Mouse (Mus musculus) ES-Bruce4 (cell line): ENCODE measurements at regions not wholly inside any gene's neighbourhood (a gene's known extent, or its start where the extent isn't known, plus 50 kb on each side); places are given as distances from the start of the nearest gene placed in this dataset.

Source experiments
- H3K27ac ChIP-seq: 2 replicates; pipeline ENCODE4 v1.5.1; 2012; ENCODE audit warnings: low read length, inconsistent platforms; ENCODE audit not compliant: insufficient read depth
- H3K27me3 ChIP-seq: 2 replicates; pipeline ENCODE4 v1.6.1; 2012; ENCODE audit warnings: mild to moderate bottlenecking, low read length, inconsistent platforms; ENCODE audit not compliant: control insufficient read depth, poor library complexity, insufficient read depth, severe bottlenecking
- H3K36me3 ChIP-seq: 2 replicates; pipeline ENCODE4 v1.6.1; 2012; ENCODE audit warnings: inconsistent platforms, mild to moderate bottlenecking, low read length, moderate library complexity; ENCODE audit not compliant: control insufficient read depth, poor library complexity, insufficient read depth, severe bottlenecking
- H3K4me1 ChIP-seq: one replicate; pipeline ENCODE4 v1.8.1; 2011; ENCODE audit warnings: low read length; ENCODE audit not compliant: control insufficient read depth, insufficient read depth
- H3K4me3 ChIP-seq: 2 replicates; pipeline ENCODE4 v1.5.1; 2011; ENCODE audit warnings: low read depth, mild to moderate bottlenecking, low read length
- H3K9ac ChIP-seq: 2 replicates; pipeline ENCODE4 v1.6.1; 2012; ENCODE audit warnings: low read depth, mild to moderate bottlenecking, inconsistent platforms; ENCODE audit not compliant: poor library complexity, severe bottlenecking
- H3K9me3 ChIP-seq: replicated peaks from 2 replicates; pipeline ENCODE4 v1.6.1; 2012; ENCODE audit warnings: mild to moderate bottlenecking, low read length, inconsistent platforms; ENCODE audit not compliant: control insufficient read depth, poor library complexity, insufficient read depth, severe bottlenecking
- CTCF ChIP-seq: IDR thresholded peaks from one replicate; pipeline ENCODE4 v1.8.1; 2011; ENCODE audit warnings: low read depth, low read length
- EP300 ChIP-seq: IDR thresholded peaks from 2 replicates; pipeline ENCODE4 v1.6.1; 2011; ENCODE audit warnings: low read depth, low read length; ENCODE audit not compliant: insufficient read depth
- POLR2A ChIP-seq: IDR thresholded peaks from one replicate; pipeline ENCODE4 v1.8.1; 2011; ENCODE audit warnings: low read length; ENCODE audit not compliant: insufficient read depth

GRCm38 (mm10) chr9:61084655-61085230 is 287.4 kb upstream of the Tle3 start:
- TF ChIP-seq EP300: no peak
- no peak for TF ChIP-seq POLR2A
- TF ChIP-seq CTCF: no peak
- no peaks in the 10 kb centered on the region for H3K36me3 ChIP-seq
- no peak overlapping the region for H3K4me3 ChIP-seq
- no peaks in the 10 kb centered on the region for H3K4me1 ChIP-seq
- no peaks in the 10 kb centered on the region for H3K9me3 ChIP-seq
- no peak overlapping the region for H3K27ac ChIP-seq
- H3K9ac ChIP-seq: no peak overlapping the region
- H3K27me3 ChIP-seq: no peaks in the 10 kb centered on the region

- Histone ChIP-seq H3K9me3 (no peaks in the 10 kb centered on the region), H3K36me3 (no peaks in the 10 kb centered on the region), H3K27ac (no peak overlapping the region), H3K27me3 (no peaks in the 10 kb centered on the region), H3K9ac (no peak overlapping the region), H3K4me1 (no peaks in the 10 kb centered on the region), H3K4me3 (no peak overlapping the region)
- TF ChIP-seq CTCF (no peak), EP300 (no peak), POLR2A (no peak)
Observed at GRCm38 (mm10) chr9:61087035-61087434, 285.1 kb upstream of the Tle3 start.

DNA sequence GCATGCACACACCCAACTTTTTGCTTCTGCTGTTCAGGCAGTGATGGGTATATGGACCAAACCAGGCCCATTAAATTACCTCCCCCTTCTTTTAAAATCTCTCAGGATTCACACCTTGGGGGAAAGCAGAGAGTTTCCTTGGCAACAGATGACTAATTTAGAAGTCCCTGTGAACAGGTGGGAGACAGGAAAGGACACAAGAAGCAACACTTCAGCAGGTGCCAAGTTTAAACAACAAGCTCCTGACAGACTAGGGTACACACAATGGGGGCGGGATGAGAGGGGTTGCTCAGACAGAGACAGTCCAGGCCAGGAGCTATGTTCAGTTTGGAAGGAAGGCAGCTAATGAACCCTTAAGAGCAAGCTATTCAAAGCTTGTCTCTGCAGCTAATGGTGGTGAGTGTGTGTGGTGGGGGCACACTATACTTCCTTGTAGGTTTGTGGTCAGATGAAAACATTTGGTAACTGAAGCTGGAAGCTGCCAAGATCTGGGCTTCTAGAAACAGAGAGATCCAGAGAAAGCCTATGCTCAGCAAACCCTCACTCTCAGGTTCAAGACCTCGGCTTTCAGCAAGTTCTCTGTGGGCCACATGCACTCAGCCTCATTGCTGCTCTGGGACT is 283.0 kb upstream of the Tle3 start:
- Histone ChIP-seq H3K27ac (no peak overlapping the region), H3K9me3 (no peaks in the 10 kb centered on the region), H3K9ac (no peak overlapping the region), H3K4me3 (no peak overlapping the region), H3K4me1 (no peaks in the 10 kb centered on the region), H3K36me3 (no peaks in the 10 kb centered on the region), H3K27me3 (no peaks in the 10 kb centered on the region)
- TF ChIP-seq EP300 (no peak), CTCF (no peak), POLR2A (no peak)

- no peak for TF ChIP-seq EP300
- no peak for TF ChIP-seq POLR2A
- TF ChIP-seq CTCF: no peak
- Histone ChIP-seq H3K36me3 (no peaks in the 10 kb centered on the region), H3K4me1 (no peaks in the 10 kb centered on the region), H3K9ac (no peak overlapping the region), H3K4me3 (no peak overlapping the region), H3K9me3 (no peaks in the 10 kb centered on the region), H3K27ac (no peak overlapping the region), H3K27me3 (no peaks in the 10 kb centered on the region)
Observed at GRCm38 (mm10) chr9:61091036-61091435, 281.1 kb upstream of the Tle3 start.

- H3K4me1 ChIP-seq: no peaks in the 10 kb centered on the region
- H3K9me3 ChIP-seq: no peaks in the 10 kb centered on the region
- no peaks in the 10 kb centered on the region for H3K27me3 ChIP-seq
- H3K36me3 ChIP-seq: no peaks in the 10 kb centered on the region
- no peak overlapping the region for H3K4me3 ChIP-seq
- H3K27ac ChIP-seq: no peak overlapping the region
- no peak overlapping the region for H3K9ac ChIP-seq
- TF ChIP-seq POLR2A (no peak), EP300 (no peak), CTCF (no peak)
Observed at GRCm38 (mm10) chr9:61092834-61093479, 279.2 kb upstream of the Tle3 start.

- H3K36me3 ChIP-seq: no peaks in the 10 kb centered on the region
- H3K27ac ChIP-seq: no peak overlapping the region
- no peak overlapping the region for H3K9ac ChIP-seq
- no peaks in the 10 kb centered on the region for H3K27me3 ChIP-seq
- no peaks in the 10 kb centered on the region for H3K9me3 ChIP-seq
- H3K4me1 ChIP-seq: no peaks in the 10 kb centered on the region
- no peak for TF ChIP-seq EP300
- TF ChIP-seq CTCF: no peak
- no peak for TF ChIP-seq POLR2A
- H3K4me3 ChIP-seq: no peak overlapping the region
Observed at GRCm38 (mm10) chr9:61095069-61095775, 276.9 kb upstream of the Tle3 start.
